Mouse (Mus musculus) forebrain, embryonic 14.5 days (tissue): Measurements from ENCODE around the gene Eppin. TPM values are rescaled to one million over a fixed set of nuclear protein-coding genes. Genes with fewer than 3 reads are reported as not detected.
A peak's percentile ranks its signal among the peaks of the same experiment; 100 is the strongest.

ENCODE experiments used
- ATAC-seq: fragments of 200-750 bp; cut with Nextera tagmentation; 2 replicates; pipeline ENCODE4 v1.8.0; 2017; ENCODE audit warnings: mild to moderate bottlenecking, moderate library complexity
- DNase-seq: peaks from one replicate; pipeline ENCODE4 v3.0.0-alpha.2; 2015; ENCODE audit warnings: low spot score
- H3K27ac ChIP-seq: fragments of 300-500 bp; sonication (generic); 2 replicates; pipeline ENCODE4 v1.5.1; 2014; ENCODE audit warnings: low read depth, mild to moderate bottlenecking, control low read depth, low read length, moderate library complexity
- H3K27me3 ChIP-seq: fragments of 300-500 bp; sonication (generic); replicated peaks from 2 replicates; pipeline ENCODE4 v1.6.1; 2014; ENCODE audit warnings: low read length, control low read depth, mixed read lengths; ENCODE audit not compliant: control insufficient read depth, insufficient read depth
- H3K36me3 ChIP-seq: fragments of 300-500 bp; sonication (generic); 2 replicates; pipeline ENCODE4 v1.6.1; 2014; ENCODE audit warnings: low read length, control low read depth; ENCODE audit not compliant: control insufficient read depth, insufficient read depth
- H3K4me1 ChIP-seq: fragments of 300-500 bp; sonication (generic); 2 replicates; pipeline ENCODE4 v1.6.1; 2014; ENCODE audit warnings: antibody characterized with exemption, low read length, control low read depth; ENCODE audit not compliant: control insufficient read depth, insufficient read depth
- H3K4me2 ChIP-seq: fragments of 300-500 bp; sonication (generic); 2 replicates; pipeline ENCODE4 v1.6.1; 2014; ENCODE audit warnings: mild to moderate bottlenecking, control low read depth, low read length
- H3K4me3 ChIP-seq: fragments of 300-500 bp; sonication (generic); 2 replicates; pipeline ENCODE4 v1.5.1; 2014; ENCODE audit warnings: low read depth, low read length, control low read depth
- H3K9ac ChIP-seq: fragments of 300-500 bp; sonication (generic); 2 replicates; pipeline ENCODE4 v1.6.1; 2014; ENCODE audit warnings: mild to moderate bottlenecking, low read length, control low read depth, moderate library complexity
- H3K9me3 ChIP-seq: fragments of 300-500 bp; sonication (generic); replicated peaks from 2 replicates; pipeline ENCODE4 v1.6.1; 2016; ENCODE audit warnings: low read length, control low read depth, mixed read lengths; ENCODE audit not compliant: control insufficient read depth
- WGBS: fragments of 180-500 bp; shearing (Covaris S2); extraction: QIAGEN DNeasy Blood & Tissue Kit; methylation state at CpG from one replicate; pipeline ENCODE4 v1.1.7; 2014; 5-methylcytosine and 5-hydroxymethylcytosine counted together
- polyA plus RNA-seq: library from polyadenylated mRNA; unstranded; fragments of >200 nt; fragmentation: Nextera tagmentation; extraction: Ambion mirVana; gene quantifications from 2 replicates; pipeline ENCODE4 v1.2.1, GENCODE M21; 2014

Gene Eppin
- polyA plus RNA-seq, 1 experiment from 2014 or later: not detected

DNA sequence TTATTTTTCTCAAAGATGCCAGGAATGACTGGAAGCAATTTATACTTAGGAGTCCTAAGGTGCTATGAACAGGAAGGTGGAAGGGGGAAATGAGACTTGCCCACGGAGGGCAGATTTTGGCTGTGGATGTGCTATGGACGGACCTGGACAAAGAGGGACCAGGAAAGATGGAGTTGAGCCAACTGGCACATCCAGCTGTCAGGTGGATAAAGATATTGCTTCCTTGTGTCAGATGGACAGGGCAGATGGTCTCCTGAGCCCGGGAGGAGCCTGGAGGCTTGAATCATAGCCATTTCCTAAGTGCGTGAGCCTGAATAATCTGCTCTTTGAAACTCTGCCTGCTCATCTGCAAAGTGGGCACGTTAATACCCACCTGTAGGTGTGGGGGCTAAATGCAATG is 29.0 kb downstream of the Eppin start:
- H3K9me3 ChIP-seq: no peaks in the 10 kb centered on the region
- H3K27ac ChIP-seq: no peak overlapping the region
- no peaks in the 10 kb centered on the region; the same call in 1 of the 2 replicates for H3K27me3 ChIP-seq
- H3K4me1 ChIP-seq: no peaks in the 10 kb centered on the region
- H3K36me3 ChIP-seq: no peaks in the 10 kb centered on the region
- H3K4me3 ChIP-seq: no peak overlapping the region
- 65% methylated on average over 5 of the region's 5 CpGs for WGBS
- no peak overlapping the region for H3K9ac ChIP-seq
- ATAC-seq (no peak), DNase-seq (peak; percentile 7)
- H3K4me2 ChIP-seq: no peak overlapping the region

DNA sequence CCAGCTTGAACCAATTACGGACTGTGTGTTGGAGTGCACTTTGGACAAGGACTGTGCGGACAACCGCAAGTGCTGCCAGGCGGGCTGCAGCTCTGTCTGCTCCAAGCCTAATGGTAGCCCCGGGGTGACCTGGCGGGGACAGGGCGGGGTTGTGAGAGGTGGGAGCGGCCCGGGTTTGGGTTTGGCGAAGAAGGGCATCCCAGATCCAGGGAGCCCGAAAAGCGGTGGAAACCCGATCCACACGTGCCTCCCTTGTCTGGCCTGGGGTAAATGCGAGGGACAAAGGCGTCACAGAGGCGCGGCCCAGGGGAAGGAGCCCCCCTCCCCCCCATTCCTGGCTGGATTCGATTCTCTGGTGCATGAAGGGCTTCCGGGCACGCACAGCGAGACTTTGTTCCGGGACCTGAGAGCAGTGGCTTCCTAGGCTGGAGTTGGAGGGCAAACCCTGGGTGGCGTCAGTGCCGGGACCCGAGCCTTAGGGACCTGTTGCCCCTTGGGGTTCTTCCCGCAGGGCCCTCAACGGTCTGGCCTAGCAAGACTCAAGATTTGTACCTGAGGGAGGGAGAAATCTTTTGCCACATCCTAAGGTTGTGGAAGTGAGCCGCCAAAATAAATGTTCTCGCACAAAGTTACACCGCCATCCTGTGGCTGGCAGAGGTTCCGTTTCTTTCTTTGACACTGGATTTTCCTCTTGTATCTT is 29.9 kb downstream of the Eppin start:
- no peaks in the 10 kb centered on the region for H3K36me3 ChIP-seq
- WGBS: under 1% methylated on average over 32 of the region's 32 CpGs

DNA sequence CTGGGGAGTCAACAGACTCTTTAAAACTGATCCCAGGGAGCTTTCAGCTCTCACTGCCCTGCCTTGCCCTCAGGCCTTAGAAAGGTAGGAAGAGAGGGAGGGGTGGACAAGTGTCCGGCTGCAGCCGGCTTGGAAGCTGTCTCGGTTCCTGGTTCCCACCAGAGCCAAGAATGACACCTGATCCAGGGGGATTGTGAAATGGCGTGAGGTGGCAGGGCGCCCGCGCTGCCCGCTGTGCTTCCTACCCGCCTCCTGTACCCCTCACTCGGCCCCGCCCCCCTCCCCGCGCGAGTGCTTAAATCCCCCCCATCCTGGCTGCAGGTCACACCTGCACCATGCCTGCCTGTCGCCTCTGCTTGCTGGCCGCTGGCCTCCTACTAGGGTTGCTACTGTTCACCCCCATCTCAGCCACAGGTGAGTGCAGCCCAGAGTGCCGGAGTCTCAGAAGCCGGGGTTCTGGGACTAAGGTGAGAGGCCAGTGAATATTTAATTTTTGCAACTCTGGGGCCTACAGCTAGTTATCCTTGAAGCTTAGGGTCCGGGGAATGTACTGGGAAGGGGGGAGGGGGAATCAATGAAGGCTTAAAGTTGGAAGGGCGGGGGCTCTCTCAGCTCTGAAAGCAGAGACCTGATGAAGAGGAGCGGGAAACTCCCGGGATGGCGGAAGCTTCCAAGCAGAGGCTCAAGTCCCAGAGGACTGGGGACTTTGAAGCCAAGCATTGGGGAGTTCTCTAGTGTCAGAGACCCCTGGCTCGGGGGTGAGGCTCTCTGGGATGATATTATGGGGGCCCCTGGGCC is 30.8 kb downstream of the Eppin start, which contains the start of gene Wfdc2:
Gene Wfdc2 (plus strand): TSS at position 23 of the 798 bp plus-strand sequence.
- Histone ChIP-seq H3K36me3 (no peaks in the 10 kb centered on the region), H3K9me3 (no peaks in the 10 kb centered on the region), H3K27me3 (peaks cover 3% of the 10 kb centered on the region; the same call in 1 of the 2 replicates), H3K4me1 (no peaks in the 10 kb centered on the region), H3K4me2 (peak within 1 kb of the TSS; percentile 78), H3K4me3 (peak within 1 kb of the TSS; percentile 36), H3K27ac (no peak within 1 kb of the TSS), H3K9ac (peak within 1 kb of the TSS; percentile 63)
- ATAC-seq: peak; percentile 42; the same call in 1 of the 2 replicates
- peak; percentile 10 for DNase-seq
- 2% methylated on average over 23 of the region's 24 CpGs for WGBS

More for the DNA sequence above, 29.9 kb downstream of the Eppin start:
- no peaks in the 10 kb centered on the region for H3K4me1 ChIP-seq
- no peaks in the 10 kb centered on the region for H3K9me3 ChIP-seq
- peaks cover 3% of the 10 kb centered on the region; the same call in 1 of the 2 replicates for H3K27me3 ChIP-seq
- ATAC-seq: peak; percentile 66
- H3K4me2 ChIP-seq: peak overlapping the region; percentile 78
- H3K9ac ChIP-seq: peak overlapping the region; percentile 63
- DNase-seq: peak; percentile 72
- peak overlapping the region; percentile 36 for H3K4me3 ChIP-seq
- no peak overlapping the region for H3K27ac ChIP-seq

DNA sequence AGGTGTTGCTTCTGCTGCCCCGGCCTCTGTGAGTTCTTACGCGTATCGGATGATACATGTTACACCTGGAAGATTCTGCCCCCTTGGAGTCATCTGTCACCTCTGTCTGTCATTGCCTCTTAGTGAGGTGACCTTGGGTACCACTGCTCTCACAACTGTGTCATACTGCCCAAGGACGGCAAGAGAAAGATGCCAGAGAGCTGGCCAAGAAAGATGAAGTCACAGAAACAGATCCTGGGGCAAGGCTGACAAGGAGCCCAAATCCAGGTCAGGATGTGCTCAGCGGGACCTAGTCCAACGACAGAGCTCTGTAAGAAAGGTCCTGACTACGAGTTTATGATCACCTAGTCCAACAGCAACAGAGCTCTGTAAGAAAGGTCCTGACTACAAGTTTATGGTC is 33.3 kb downstream of the Eppin start:
- Histone ChIP-seq H3K27ac (no peak overlapping the region), H3K4me2 (no peak overlapping the region), H3K36me3 (no peaks in the 10 kb centered on the region), H3K9me3 (no peaks in the 10 kb centered on the region), H3K9ac (no peak overlapping the region), H3K27me3 (peaks cover 3% of the 10 kb centered on the region; the same call in 1 of the 2 replicates), H3K4me1 (no peaks in the 10 kb centered on the region), H3K4me3 (no peak overlapping the region)
- ATAC-seq: no peak
- WGBS: 93% methylated on average over 8 of the region's 8 CpGs
- DNase-seq: no peak

DNA sequence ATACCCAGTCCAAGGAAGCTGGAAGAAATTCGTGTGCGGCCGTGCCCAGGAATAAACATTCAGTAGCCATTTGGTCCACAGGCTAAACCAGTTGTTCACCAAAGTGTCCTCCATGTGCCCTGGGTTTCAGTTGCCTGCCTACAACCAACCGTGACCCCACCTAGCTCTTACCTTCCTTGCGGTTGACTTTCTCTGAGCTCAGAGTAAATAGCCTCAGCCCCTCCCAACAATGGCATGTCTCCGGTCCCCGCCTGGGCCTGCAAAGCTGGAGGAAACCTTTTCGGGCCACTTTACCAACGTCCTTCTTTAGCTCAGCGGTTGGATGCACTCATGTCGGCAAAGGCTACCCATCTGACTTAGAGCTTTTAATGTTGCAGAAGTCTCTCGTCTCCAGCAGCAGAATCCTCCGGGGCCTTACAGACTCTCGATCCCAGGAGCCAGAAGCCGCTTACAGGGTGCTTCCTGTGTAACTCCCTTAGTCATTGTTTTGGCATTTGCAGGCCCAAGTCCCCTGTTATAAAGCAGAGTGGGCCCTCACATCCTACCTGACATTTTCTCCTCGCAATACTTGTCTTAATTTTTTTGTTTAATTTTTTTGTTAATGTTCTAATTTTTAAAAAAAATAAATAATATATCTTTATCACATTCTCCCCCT is 34.3 kb downstream of the Eppin start:
- no peak overlapping the region for H3K27ac ChIP-seq
- DNase-seq: no peak
- no peak overlapping the region for H3K4me2 ChIP-seq
- H3K9ac ChIP-seq: no peak overlapping the region
- H3K27me3 ChIP-seq: peaks cover 3% of the 10 kb centered on the region; the same call in 1 of the 2 replicates
- 48% methylated on average over 16 of the region's 16 CpGs for WGBS
- no peaks in the 10 kb centered on the region for H3K9me3 ChIP-seq
- no peaks in the 10 kb centered on the region for H3K36me3 ChIP-seq
- H3K4me1 ChIP-seq: no peaks in the 10 kb centered on the region
- H3K4me3 ChIP-seq: no peak overlapping the region
- no peak for ATAC-seq

DNA sequence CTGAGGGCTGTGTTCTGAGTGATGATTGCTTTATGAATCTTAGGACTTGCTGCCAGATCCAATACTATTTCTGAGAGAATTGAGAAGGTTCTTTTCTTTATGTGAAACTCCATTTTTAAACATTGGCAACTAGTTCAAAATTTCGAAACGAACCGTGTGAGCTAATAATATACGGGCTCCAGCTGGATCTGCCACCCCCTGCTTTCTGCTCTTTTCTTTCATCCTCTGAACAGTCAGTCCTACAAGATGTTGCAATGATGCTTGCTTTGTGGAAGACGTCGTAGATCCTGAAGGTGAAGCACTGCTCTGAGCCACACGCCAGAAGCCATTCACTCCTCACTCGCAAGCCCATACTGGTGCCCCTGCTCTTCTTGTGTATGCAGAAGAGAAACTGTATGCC is 35.0 kb downstream of the Eppin start:
- H3K4me1 ChIP-seq: no peaks in the 10 kb centered on the region
- H3K9me3 ChIP-seq: no peaks in the 10 kb centered on the region
- H3K9ac ChIP-seq: no peak overlapping the region
- 84% methylated on average over 8 of the region's 8 CpGs for WGBS
- no peaks in the 10 kb centered on the region for H3K36me3 ChIP-seq
- no peak for ATAC-seq
- no peak for DNase-seq
- H3K4me2 ChIP-seq: no peak overlapping the region
- H3K4me3 ChIP-seq: no peak overlapping the region
- H3K27ac ChIP-seq: no peak overlapping the region
- H3K27me3 ChIP-seq: peaks cover 3% of the 10 kb centered on the region; the same call in 1 of the 2 replicates

DNA sequence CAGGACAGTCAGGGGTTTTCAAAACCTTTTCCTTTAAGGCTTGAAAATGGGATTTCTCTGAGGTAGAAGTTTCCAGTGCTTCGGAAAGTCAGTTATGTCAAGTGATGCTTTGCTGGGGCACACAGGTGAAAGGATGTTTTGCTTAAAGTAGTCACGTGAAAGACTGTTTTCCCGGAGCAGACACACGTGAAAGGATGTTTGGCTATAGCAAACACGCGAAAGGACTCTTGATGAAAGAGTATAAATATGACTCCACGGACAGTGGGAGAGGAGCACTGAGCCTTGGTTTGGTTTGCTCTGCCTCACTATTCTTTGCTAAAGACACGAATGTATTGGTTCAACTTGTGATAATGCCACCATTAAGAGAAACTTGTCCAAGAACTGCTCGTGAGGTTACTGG is 41.9 kb downstream of the Eppin start:
- Histone ChIP-seq H3K9me3 (no peaks in the 10 kb centered on the region), H3K9ac (no peak overlapping the region), H3K27ac (no peak overlapping the region), H3K4me3 (no peak overlapping the region), H3K4me1 (no peaks in the 10 kb centered on the region), H3K27me3 (no peaks in the 10 kb centered on the region), H3K36me3 (no peaks in the 10 kb centered on the region), H3K4me2 (no peak overlapping the region)
- WGBS: 93% methylated on average over 9 of the region's 9 CpGs
- DNase-seq (no peak), ATAC-seq (no peak)

DNA sequence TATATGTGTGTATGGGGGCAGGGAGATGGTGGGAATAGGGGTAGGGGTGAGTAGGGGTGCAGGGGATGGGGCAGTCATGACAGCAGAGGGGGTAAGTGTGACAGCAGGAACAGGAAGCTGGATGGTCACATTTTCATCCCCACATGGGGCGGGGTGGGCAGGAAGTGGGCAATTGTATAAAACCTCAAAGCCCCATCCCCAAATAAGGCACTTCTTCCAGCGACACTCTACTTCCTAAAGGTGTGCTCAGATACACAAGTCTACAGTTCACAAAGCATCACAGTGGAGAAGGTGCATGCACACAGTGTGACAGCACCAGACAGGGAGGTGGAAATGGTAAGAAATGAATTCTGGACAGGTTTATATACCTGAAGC is 42.5 kb downstream of the Eppin start:
- ATAC-seq (no peak), DNase-seq (no peak)
- no peak overlapping the region for H3K4me3 ChIP-seq
- no peak overlapping the region for H3K9ac ChIP-seq
- H3K36me3 ChIP-seq: no peaks in the 10 kb centered on the region
- H3K27me3 ChIP-seq: no peaks in the 10 kb centered on the region
- no peak overlapping the region for H3K4me2 ChIP-seq
- 91% methylated on average over 2 of the region's 2 CpGs for WGBS
- H3K27ac ChIP-seq: no peak overlapping the region
- no peaks in the 10 kb centered on the region for H3K4me1 ChIP-seq
- no peaks in the 10 kb centered on the region for H3K9me3 ChIP-seq
